Mouse (Mus musculus) liver, embryonic 14.5 days (tissue): ENCODE results near the gene Hipk1. TPM values are rescaled to one million over a fixed set of nuclear protein-coding genes. Genes with fewer than 3 reads are reported as not detected.

Experiments
- ATAC-seq: fragments of 200-750 bp; cut with Nextera tagmentation; 2 replicates; pipeline ENCODE4 v1.8.0; 2017; ENCODE audit warnings: moderate number of reproducible peaks, mild to moderate bottlenecking, moderate library complexity; ENCODE audit not compliant: insufficient read depth
- DNase-seq, 3 experiments: peaks; one replicate each; pipeline ENCODE4 v3.0.0-alpha.2; 2012 to 2013; ENCODE audit warnings: low read depth in 3 of 3, low spot score in 3 of 3
- H3K27ac ChIP-seq: fragments of 300-500 bp; sonication (generic); 2 replicates; pipeline ENCODE4 v1.5.1; 2014; ENCODE audit warnings: moderate library complexity, mild to moderate bottlenecking, control low read depth, inconsistent platforms
- H3K27me3 ChIP-seq: fragments of 300-500 bp; sonication (generic); 2 replicates; pipeline ENCODE4 v1.6.1; 2014; ENCODE audit warnings: mild to moderate bottlenecking, low read length, moderate library complexity; ENCODE audit not compliant: control insufficient read depth, insufficient read depth
- H3K36me3 ChIP-seq: fragments of 300-500 bp; sonication (generic); replicated peaks from 2 replicates; pipeline ENCODE4 v1.6.1; 2014; ENCODE audit warnings: low read depth; ENCODE audit not compliant: control insufficient read depth, insufficient read depth
- H3K4me1 ChIP-seq, 2 experiments: fragments of 200-500 bp in 1 of 2; fragments of 300-500 bp in 1 of 2; sonication (generic) in 1 of 2; replicated peaks; 2 replicates each; pipeline ENCODE4 v1.6.1; 2012 to 2014; ENCODE audit warnings: antibody characterized with exemption in 1 of 2, inconsistent platforms in 1 of 2, low read length in 1 of 2; ENCODE audit not compliant: control insufficient read depth in 2 of 2, insufficient read depth in 2 of 2
- H3K4me2 ChIP-seq: fragments of 300-500 bp; sonication (generic); 2 replicates; pipeline ENCODE4 v1.6.1; 2014; ENCODE audit warnings: low read depth, mild to moderate bottlenecking, control low read depth, moderate library complexity
- H3K4me3 ChIP-seq, 2 experiments: fragments of 200-500 bp in 1 of 2; fragments of 300-500 bp in 1 of 2; sonication (generic) in 1 of 2; 2 replicates each; pipeline ENCODE4 v1.5.1; 2012 to 2014; ENCODE audit warnings: low read depth in 2 of 2, low read length in 2 of 2, mild to moderate bottlenecking in 2 of 2, control low read depth in 1 of 2, inconsistent platforms in 1 of 2, moderate library complexity in 1 of 2; ENCODE audit not compliant: insufficient read depth in 1 of 2
- H3K9ac ChIP-seq: fragments of 300-500 bp; sonication (generic); replicated peaks from 2 replicates; pipeline ENCODE4 v1.6.1; 2014; ENCODE audit warnings: mild to moderate bottlenecking, control low read depth, moderate library complexity
- H3K9me3 ChIP-seq: fragments of 300-500 bp; sonication (generic); 2 replicates; pipeline ENCODE4 v1.6.1; 2016; ENCODE audit warnings: low read length, mixed read lengths; ENCODE audit not compliant: control insufficient read depth
- CTCF ChIP-seq: IDR thresholded peaks from 2 replicates; pipeline ENCODE4 v1.5.1; 2016; ENCODE audit warnings: antibody characterized with exemption, low read depth, control low read depth
- EP300 ChIP-seq: IDR thresholded peaks from 2 replicates; pipeline ENCODE4 v1.6.1; 2016; ENCODE audit warnings: antibody characterized with exemption, low read depth
- WGBS: fragments of 180-500 bp; shearing (Covaris S2); extraction: QIAGEN DNeasy Blood & Tissue Kit; methylation state at CpG from one replicate; pipeline ENCODE4 v1.1.7; 2014; ENCODE audit not compliant: insufficient replicate concordance; 5-methylcytosine and 5-hydroxymethylcytosine counted together
- polyA plus RNA-seq, 2 experiments: library from polyadenylated mRNA; depleted of rRNA in 1 of 2; stranded (reverse) in 1 of 2; unstranded in 1 of 2; fragments of >200 nt; fragmentation: Nextera tagmentation in 1 of 2; extraction: Ambion mirVana in 1 of 2; gene quantifications; 2 replicates each; pipeline versions ENCODE4 v1.2.1 to v1.2.3; 2012 to 2014

Gene Hipk1
- polyA plus RNA-seq, 2 experiments = 17.1 to 22.4 TPM

DNA sequence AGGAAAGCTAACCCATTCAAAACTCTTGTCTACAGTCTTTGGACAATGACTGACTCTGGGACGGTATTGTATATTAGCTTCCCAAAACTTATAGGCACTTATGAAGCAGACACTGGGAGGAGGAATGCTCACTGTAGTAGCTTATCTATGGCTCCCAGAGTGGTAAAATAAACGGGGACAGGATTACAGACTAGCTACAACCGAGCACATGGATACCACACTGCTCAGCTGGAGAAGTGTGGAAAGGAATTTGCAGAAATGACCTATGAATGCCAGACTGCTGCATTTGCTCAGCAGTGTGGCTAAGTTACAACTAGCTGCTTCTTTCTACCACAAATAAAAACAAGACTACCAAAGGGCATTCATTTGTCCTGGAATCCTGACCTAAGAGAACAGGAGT is 36.0 kb downstream of the Hipk1 start:
- TF ChIP-seq CTCF = no peak
- no peak for TF ChIP-seq EP300
- Histone ChIP-seq H3K27ac (no peak overlapping the region), H3K4me3 (no peak overlapping the region), H3K27me3 (no peaks in the 10 kb centered on the region), H3K9me3 (no peaks in the 10 kb centered on the region), H3K4me1 (no peaks in the 10 kb centered on the region), H3K4me2 (no peak overlapping the region), H3K9ac (no peak overlapping the region), H3K36me3 (peaks cover 81% of the 10 kb centered on the region)
- ATAC-seq (no peak), DNase-seq (no peak)
- 42% methylated on average over 3 of the region's 3 CpGs for WGBS

DNA sequence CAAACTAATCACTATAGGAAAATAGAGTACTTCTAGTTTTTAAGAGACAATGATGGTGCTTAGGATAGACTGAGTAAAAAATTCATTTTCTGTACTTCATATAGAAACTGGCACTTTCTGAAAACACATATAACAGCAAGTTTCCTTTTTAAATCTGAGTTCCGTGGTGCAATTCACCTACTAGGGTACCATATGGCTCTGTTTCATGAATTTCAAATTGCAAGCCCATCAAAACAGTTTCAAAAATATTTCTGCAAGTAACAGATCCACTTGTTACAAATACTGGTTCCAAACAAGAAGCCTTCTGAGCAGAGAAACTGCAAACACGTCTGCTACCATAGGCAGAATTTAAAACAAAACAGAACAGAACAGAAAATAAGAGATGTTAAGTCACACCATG is 39.8 kb downstream of the Hipk1 start:
- H3K9me3 ChIP-seq = no peaks in the 10 kb centered on the region
- ATAC-seq = no peak
- no peak for DNase-seq
- H3K4me1 ChIP-seq = no peaks in the 10 kb centered on the region
- TF ChIP-seq EP300 (no peak), CTCF (no peak)
- H3K4me2 ChIP-seq = no peak overlapping the region
- WGBS = 85% methylated on average over 2 of the region's 2 CpGs
- H3K27me3 ChIP-seq = no peaks in the 10 kb centered on the region
- H3K27ac ChIP-seq = no peak overlapping the region
- H3K4me3 ChIP-seq = no peak overlapping the region
- no peak overlapping the region for H3K9ac ChIP-seq
- H3K36me3 ChIP-seq = peaks cover 82% of the 10 kb centered on the region

DNA sequence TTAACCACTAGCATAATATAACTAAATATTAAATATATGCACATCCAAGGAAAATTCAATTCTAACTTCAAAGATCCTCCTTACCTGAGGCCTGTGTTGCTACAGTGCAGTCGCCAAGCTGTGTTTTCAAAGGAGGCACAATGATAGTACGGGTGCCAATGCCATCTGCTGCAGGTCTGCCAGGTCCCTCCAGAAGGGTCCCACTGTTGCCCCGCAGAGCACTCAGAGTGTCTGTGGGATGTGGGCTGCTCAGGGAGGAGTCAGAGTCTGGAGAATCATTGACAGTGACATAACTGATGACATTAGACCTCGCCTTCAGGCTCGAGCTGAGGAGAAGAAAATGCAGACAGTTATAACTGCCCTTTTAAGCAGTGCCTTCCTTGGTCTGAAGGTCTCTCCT is 44.7 kb downstream of the Hipk1 start:
- Histone ChIP-seq H3K4me2 (no peak overlapping the region), H3K27me3 (no peaks in the 10 kb centered on the region), H3K4me3 (no peak overlapping the region), H3K9ac (no peak overlapping the region), H3K9me3 (no peaks in the 10 kb centered on the region), H3K27ac (no peak overlapping the region), H3K4me1 (no peaks in the 10 kb centered on the region), H3K36me3 (peaks cover 88% of the 10 kb centered on the region)
- 83% methylated on average over 5 of the region's 5 CpGs for WGBS
- DNase-seq = no peak
- no peak for TF ChIP-seq EP300
- TF ChIP-seq CTCF = no peak
- ATAC-seq = no peak

DNA sequence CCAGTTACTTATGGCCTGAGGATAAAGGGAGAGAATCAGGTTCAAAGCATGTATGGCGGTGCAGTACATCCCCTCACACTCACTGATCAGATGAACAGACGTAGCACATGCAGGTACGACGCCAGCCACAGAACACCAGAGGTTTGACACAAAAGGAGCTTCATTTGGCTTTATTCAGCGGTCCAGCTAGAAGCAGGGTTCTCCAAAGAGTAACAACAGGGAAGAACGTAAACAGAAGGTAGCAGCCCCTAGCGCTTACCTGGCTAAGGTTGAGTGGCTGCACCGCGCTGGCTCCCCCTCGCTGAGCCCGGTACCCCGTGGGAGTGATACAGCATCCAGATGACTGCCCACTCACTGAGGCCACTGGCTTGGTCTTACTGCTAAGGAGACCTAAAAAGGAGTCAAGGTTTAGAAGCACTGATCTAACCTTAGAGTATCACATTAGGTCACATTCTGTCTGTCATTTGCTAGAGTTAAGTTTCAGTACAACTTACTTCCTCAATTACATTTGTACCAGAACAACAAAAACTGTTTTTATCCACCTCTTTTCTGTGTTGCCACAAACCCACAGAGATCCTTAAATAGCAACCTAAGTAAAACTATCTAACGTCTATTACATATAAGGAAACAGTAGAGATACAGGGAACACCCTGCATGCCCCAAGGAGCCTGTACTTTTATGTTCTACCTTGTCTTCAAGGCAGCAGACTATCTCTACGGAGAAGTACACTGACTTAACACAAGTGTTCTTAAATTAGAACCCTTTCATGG is 46.2 kb downstream of the Hipk1 start:
- no peaks in the 10 kb centered on the region for H3K27me3 ChIP-seq
- no peak overlapping the region for H3K27ac ChIP-seq

DNA sequence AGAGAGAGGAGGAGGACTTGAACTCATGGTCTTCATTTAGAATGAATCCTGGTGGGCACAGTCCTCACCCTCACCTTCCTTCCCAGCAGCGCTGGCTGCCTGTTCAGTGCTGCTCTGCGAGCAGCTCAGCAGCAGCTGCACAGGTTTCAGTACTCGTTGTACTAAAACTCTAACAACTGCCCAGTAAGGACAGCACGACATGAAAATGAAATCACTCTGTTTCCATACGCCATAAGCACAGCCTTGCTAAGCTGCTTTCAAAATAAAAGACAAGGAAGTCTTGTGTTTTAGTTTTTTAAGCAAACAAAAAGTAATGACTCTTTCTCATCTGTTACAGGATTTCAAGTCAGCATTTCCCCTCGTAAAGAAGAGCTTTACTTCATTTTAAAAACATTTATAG is 48.2 kb downstream of the Hipk1 start:
- WGBS = 85% methylated on average over 6 of the region's 6 CpGs
- Histone ChIP-seq H3K27me3 (no peaks in the 10 kb centered on the region), H3K4me3 (no peak overlapping the region), H3K27ac (no peak overlapping the region), H3K4me2 (no peak overlapping the region), H3K36me3 (peaks cover 70% of the 10 kb centered on the region), H3K9ac (no peak overlapping the region), H3K9me3 (no peaks in the 10 kb centered on the region), H3K4me1 (no peaks in the 10 kb centered on the region)
- TF ChIP-seq CTCF = no peak
- no peak for TF ChIP-seq EP300
- DNase-seq (no peak), ATAC-seq (no peak)

More for the DNA sequence above, 46.2 kb downstream of the Hipk1 start:
- no peak for DNase-seq
- no peaks in the 10 kb centered on the region for H3K4me1 ChIP-seq
- 86% methylated on average over 14 of the region's 14 CpGs for WGBS
- H3K4me2 ChIP-seq = no peak overlapping the region
- TF ChIP-seq EP300 (no peak), CTCF (no peak)
- peaks cover 88% of the 10 kb centered on the region for H3K36me3 ChIP-seq
- no peaks in the 10 kb centered on the region for H3K9me3 ChIP-seq
- no peak overlapping the region for H3K4me3 ChIP-seq
- ATAC-seq = no peak
- no peak overlapping the region for H3K9ac ChIP-seq
